Mouse (Mus musculus) thymus, postnatal 4 days (tissue): ENCODE measurements around the gene Hoxb7.

Source experiments
- DNase-seq: peaks from one replicate; pipeline ENCODE4 v3.0.0; 2021

The Hoxb7 gene

DNA sequence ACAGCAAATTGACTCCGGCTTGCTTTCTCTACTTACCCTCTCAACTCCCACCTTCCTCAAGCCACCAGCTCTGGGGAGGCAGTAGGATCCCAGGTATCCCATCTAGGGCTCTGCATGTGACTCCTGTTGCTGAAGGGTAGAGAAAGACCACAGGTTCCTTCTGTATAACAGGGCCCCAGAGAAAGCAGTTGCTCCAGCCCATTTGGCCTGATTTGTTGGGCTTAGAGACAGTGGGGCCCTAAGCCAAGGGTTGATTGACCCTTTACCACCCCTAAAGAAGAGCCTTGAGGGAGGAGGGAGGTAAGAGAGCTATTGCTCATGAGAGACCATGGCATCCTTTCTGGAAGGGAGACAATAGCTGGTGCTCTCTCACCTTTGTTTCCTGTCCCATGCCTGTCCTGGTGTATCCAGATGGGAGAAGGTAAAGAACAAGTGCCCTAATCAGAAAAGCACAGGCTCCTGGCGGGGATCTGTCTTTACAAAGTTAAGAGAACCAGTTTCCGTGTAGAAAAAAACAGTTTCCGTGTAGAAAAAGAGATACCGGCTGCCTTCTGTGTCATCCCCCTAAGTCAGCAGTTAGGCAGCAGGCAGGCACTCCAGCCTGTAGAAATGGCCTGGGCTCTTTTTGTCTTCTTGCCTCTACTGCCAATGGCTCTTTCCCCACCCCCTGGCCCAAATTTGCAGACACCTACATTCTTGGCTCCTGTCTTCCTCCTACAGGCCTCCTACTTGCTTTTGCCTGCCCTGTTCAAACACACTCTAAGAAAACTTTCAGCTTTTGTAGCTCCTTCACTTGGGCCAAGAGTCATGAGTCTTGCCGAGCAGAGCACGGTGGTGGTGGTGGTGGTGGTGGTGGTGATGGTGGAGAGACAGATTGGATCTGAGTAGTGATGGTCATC, 52.8 kb downstream of the Hoxb7 start:
- DNase-seq: no peak
